Mouse (Mus musculus) cerebellum, adult 9-10 months (tissue): Measurements from ENCODE around the gene Gm5622.
"Not testable (repeated sequence)": the region's sequence is repeated elsewhere in the genome, so short reads cannot be mapped to it uniquely, and the experiment has no call there.

Experiments
- DNase-seq: peaks from one replicate; pipeline ENCODE4 v3.0.0; 2022

Gm5622 gene

GRCm38 (mm10) chr14:51552490-51552889 is at the start of gene Gm5622:
Gene Gm5622, plus strand, starts transcription at chr14:51552790.
- DNase-seq: no peak

DNA sequence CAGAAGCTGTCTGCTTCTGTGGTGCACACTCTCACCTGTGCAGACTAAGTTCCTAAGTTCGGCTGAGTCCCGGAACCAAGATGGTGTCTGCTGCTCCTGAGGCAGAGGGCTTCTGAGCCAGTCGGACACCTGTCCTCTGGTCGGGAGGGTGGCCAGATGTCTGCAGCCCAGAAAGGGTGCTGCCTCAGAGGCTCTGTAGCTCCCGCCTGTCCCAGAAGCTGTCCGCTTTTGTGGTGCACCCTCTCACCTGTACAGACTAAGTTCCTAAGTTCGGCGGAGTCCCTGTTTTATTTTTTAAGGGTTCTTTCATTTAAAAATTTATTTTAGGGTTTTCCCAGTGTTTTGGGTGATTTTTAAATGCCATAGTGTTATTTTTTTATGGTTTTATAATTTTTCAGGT is 45.2 kb upstream of the Gm5622 start:
- no peak for DNase-seq

DNA sequence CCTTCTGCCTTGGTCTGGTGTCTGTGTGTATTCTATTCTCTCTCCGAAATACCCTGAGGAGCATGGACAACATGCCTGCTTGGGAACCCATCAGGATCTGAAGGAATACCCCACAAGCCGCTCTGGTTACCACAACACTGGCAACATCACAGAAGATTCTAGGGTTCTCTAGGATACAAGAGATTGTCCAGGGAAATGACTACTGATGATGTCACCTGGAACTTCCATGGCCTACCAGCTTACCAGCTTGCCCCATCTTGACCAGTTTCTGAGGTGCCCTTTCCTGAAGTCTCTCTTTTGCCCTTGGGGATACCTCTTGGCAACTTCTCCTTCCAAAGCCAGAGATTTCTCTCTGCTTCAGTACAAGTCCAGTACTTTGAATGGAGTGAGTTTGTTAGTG is 21.4 kb downstream of the Gm5622 start, which contains the start of gene Gm17175:
Gm17175 (minus strand) TSS at position 101 of the 400 bp plus-strand sequence.
- not testable (repeated sequence) for DNase-seq

DNA sequence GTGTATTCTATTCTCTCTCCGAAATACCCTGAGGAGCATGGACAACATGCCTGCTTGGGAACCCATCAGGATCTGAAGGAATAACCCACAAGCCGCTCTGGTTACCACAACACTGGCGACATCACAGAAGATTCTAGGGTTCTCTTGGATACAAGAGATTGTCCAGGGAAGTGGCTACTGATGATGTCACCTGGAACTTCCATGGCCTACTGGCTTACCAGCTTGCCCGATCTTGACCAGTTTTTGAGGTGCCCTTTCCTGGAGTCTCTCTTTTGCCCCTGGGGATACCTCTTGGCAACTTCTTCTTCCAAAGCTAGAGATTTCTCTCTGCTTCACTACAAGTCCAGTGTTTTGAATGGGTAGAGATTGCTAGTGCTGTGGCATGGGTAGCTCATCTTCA is 39.4 kb downstream of the Gm5622 start, which contains the start of gene Gm17174:
Gm17174 (minus strand) TSS at position 101 of the 400 bp plus-strand sequence.
- DNase-seq: not testable (repeated sequence)

DNA sequence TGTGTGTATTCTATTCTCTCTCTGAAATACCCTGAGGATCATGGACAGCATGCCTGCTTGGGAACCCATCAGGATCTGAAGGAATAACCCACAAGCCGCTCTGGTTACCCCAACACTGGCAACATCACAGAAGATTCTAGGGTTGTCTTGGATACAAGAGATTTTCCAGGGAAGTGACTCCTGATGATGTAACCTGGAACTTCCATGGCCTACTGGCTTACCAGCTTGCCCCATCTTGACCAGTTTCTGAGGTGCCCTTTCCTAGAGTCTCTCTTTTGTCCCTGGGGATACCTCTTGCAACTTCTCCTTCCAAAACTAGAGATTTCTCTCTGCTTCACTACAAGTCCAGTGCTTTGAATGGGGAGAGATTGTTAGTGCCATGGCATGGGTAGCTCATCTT is 58.6 kb downstream of the Gm5622 start, which contains the start of gene Gm17078:
Gm17078 (minus strand) TSS at position 101 of the 400 bp plus-strand sequence.
- no peak for DNase-seq

DNA sequence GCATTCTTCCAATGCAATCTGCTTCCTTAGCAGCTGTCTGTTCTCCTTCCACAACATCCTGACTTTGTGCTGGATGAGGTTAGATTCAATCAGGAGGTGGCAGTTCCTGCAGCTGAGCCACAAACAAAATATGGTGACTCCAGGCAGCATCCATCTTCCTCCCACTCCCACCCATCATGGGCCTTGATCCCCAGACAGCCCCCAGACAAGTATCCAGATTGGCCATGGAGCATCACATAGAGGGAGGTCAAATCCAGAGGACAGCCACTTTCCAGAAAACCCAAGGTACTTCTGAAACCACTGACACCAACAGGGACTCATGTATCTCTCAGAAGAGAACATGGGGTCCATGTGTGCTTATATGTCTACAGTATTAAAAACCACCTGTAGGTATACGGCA is 79.8 kb downstream of the Gm5622 start:
- DNase-seq: peak; percentile 3

DNA sequence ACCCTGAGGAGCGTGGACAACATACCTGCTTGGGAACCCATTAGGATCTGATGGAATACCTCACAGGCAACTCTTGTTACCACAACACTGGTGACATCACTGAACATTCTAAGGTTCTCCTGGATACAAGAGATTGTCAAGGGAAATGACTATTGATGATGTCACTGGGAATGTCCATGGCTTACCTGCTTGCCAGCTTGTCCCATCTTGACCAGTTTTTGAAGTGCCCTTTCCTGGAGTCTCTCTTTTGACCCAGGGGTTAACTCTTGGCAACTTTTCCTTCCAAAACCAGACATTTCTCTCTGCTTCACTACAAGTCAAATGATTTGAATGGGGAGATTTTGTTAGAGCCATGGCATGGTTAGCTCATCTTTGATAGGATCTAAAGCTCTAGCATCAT is 83.0 kb downstream of the Gm5622 start, which contains the start of gene Gm4181:
Gm4181 (minus strand) TSS at position 101 of the 400 bp plus-strand sequence.
- DNase-seq: not testable (repeated sequence)

DNA sequence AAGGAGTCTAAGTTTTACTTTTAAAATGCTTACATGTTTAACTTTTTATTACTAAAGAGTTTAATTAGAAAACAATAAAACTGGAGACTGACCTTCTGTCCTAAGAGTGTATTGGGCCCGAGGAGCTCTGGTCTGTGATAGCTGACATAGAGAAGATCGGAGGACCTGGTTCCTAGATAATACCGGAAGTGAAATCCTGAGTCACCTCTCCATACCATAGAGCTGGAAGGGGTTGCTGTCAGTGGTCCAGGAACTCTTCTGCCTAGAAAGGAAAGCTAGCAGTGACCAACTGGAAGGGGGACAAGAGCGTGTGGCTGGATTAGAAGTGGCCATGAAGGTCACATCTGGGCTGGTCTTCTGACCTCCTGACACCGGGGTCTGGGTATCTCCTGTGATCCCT is 124.7 kb downstream of the Gm5622 start:
- DNase-seq: no peak

- DNase-seq: not testable (repeated sequence)
Measured at GRCm38 (mm10) chr14:51695368-51695767, 142.8 kb downstream of the Gm5622 start, which contains the start of gene Gm17079. Gene Gm17079, minus strand, starts transcription at chr14:51695468.
